Mouse (Mus musculus): ENCODE data around the gene Olfr983. TPM values are rescaled to one million over a fixed set of nuclear protein-coding genes. Genes with fewer than 3 reads are reported as not detected.

Olfr983 gene
- polyA plus RNA-seq (2021; fragmentation: Nextera tagmentation), result not detected in 2 replicates
- long read RNA-seq, experiment 1, result 0 reads
- long read RNA-seq, experiment 2, result 0 reads

DNA sequence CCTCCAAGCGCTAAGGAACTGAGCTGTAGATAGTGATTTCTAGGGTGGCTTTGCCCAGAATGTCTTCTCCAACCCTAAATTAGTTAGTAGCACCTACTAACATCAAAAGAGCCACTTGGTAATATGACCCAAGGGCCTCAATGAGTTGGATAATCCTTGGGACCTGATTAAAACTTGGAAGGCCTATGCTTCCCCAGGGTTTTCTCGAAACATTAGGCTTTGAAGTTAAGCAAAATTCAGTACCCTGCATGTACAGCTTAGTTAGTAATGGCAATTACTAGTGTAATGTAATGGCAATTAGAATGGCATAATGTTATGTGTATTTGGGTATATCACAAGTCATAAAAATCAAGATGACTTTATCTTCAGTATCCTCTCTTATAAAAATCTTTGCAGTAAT lies at the start of gene Olfr983:
Olfr983 (minus strand) TSS at position 101 of the 400 bp plus-strand sequence.

DNA sequence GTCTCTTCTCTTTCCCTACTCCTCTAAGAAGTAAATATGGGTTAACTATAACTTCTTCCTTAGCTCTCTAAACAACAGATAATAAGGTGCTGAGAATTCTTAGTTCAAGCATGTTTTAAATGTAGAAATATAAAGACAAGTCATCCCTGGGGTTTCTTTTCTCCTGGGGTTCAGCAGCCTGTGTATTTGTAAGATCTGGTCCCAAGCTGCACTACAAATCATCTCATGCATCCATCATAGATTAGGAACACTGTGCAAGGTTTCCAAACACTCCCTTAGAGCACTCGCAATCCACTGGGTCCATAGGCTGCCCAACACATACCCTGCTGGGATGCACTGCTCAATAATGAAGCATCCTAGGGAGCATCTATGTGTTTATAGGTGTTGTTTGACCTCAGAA lies 36.7 kb upstream of the Olfr983 start, which contains the start of gene Olfr985:
Olfr985 (minus strand) TSS at position 101 of the 400 bp plus-strand sequence.

DNA sequence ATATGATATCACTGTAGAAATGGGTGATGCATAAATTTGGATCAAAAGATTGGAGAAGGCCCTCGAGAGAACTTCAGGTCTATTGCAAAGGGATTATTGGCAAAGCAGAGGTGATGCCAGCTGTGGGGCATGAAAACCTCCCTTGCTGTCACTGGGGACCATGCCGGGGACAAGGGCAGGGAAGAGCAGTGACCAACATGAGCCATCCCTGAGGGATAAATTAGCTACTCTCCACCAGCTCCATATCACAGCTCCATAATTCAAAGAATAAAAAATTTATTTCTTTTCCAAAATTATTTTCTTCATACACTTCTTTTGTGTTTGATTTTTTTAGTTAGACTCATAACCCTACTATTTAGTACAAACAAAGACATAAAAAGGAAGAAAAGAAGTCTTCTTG lies 20.7 kb upstream of the Olfr983 start, which contains the start of gene Olfr984:
Olfr984 (minus strand) TSS at position 101 of the 400 bp plus-strand sequence.

DNA sequence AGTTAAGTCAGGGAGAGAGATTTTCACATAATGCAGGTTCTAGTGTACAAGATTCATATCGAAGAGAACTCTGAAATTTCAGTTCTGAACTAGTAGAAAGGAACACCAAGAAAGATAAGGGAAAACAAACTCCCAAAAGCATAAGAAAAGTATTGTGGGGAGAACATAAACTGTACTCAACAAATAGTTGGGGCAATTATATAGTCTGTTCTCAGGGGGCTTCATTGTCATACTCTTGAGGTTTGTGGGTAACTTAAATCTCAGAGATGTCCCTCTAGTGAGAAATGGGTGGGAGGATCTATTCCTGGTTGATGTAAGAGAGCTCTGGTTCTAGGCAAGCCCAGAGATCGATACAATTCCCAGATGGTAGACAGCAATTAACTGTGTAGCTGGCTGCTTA lies 19.9 kb downstream of the Olfr983 start, which contains the start of gene Olfr982:
Olfr982 (plus strand) TSS at position 301 of the 400 bp plus-strand sequence.

Other genes starting within 250 kb of the Olfr983 start
- gene Olfr972, start 227.2 kb downstream of the Olfr983 start, polyA plus RNA-seq (2021; fragmentation: Nextera tagmentation), result not detected in 2 replicates
- gene Olfr229, start 186.3 kb downstream of the Olfr983 start, polyA plus RNA-seq (2021; fragmentation: Nextera tagmentation), result not detected in 2 replicates
- gene Olfr974, start 156.1 kb downstream of the Olfr983 start, polyA plus RNA-seq (2021; fragmentation: Nextera tagmentation), result not detected in 2 replicates
- gene Olfr975, start 141.5 kb downstream of the Olfr983 start, polyA plus RNA-seq (2021; fragmentation: Nextera tagmentation), result not detected in 2 replicates
- gene Olfr976, start 132.5 kb downstream of the Olfr983 start, polyA plus RNA-seq (2021; fragmentation: Nextera tagmentation), result not detected in 2 replicates
- not detected in 2 replicates for gene Olfr978, start 101.5 kb downstream of the Olfr983 start, polyA plus RNA-seq (2021; fragmentation: Nextera tagmentation)
- not detected in 2 replicates for gene Olfr979, start 90.1 kb downstream of the Olfr983 start, polyA plus RNA-seq (2021; fragmentation: Nextera tagmentation)
- not detected in 2 replicates for gene Olfr980, start 84.0 kb downstream of the Olfr983 start, polyA plus RNA-seq (2021; fragmentation: Nextera tagmentation)
- not detected in 2 replicates for gene Olfr981, start 72.1 kb downstream of the Olfr983 start, polyA plus RNA-seq (2021; fragmentation: Nextera tagmentation)
- not detected in 2 replicates for gene Olfr982, start 19.8 kb downstream of the Olfr983 start, polyA plus RNA-seq (2021; fragmentation: Nextera tagmentation)
- not detected in 2 replicates for gene Olfr984, start 20.6 kb upstream of the Olfr983 start, polyA plus RNA-seq (2021; fragmentation: Nextera tagmentation)
- gene Olfr985, start 36.6 kb upstream of the Olfr983 start, polyA plus RNA-seq (2021; fragmentation: Nextera tagmentation), result not detected in 2 replicates
- not detected in 2 replicates for gene Tmem225, start 54.5 kb upstream of the Olfr983 start, polyA plus RNA-seq (2021; fragmentation: Nextera tagmentation)
- gene Olfr986, start 87.3 kb upstream of the Olfr983 start, polyA plus RNA-seq (2021; fragmentation: Nextera tagmentation), result not detected in 2 replicates
- 1.4 and 1.8 TPM in 2 replicates for gene Zfp202, start 98.7 kb upstream of the Olfr983 start, polyA plus RNA-seq (2021; fragmentation: Nextera tagmentation)
- 63.6 and 73.1 TPM in 2 replicates for gene Scn3b, start 175.6 kb upstream of the Olfr983 start, polyA plus RNA-seq (2021; fragmentation: Nextera tagmentation)